Mouse (Mus musculus) lung, adult 2 months (tissue): Measurements from ENCODE around the gene Camk1d. TPM values are rescaled to one million over a fixed set of nuclear protein-coding genes. Genes with fewer than 3 reads are reported as not detected.

ENCODE experiments used
- DNase-seq: peaks from one replicate; pipeline ENCODE4 v3.0.0; 2022
- H3K4me1 ChIP-seq: fragments of 200-500 bp; 2 replicates; pipeline ENCODE4 v1.6.1; 2011; ENCODE audit warnings: low read length; ENCODE audit not compliant: control insufficient read depth, insufficient read depth
- H3K4me3 ChIP-seq: fragments of 200-500 bp; replicated peaks from 2 replicates; pipeline ENCODE3; 2011; ENCODE audit warnings: low read depth, mild to moderate bottlenecking, control low read depth, low read length; ENCODE audit errors: extremely low read depth
- CTCF ChIP-seq: fragments of 200-500 bp; IDR thresholded peaks from 2 replicates; pipeline ENCODE4 v1.5.1; 2011; ENCODE audit warnings: mild to moderate bottlenecking, low read length, control low read depth; ENCODE audit not compliant: insufficient read depth
- POLR2A ChIP-seq: fragments of 200-500 bp; IDR thresholded peaks from 2 replicates; pipeline ENCODE4 v1.6.1; 2011; ENCODE audit warnings: low read depth, mild to moderate bottlenecking, control low read depth, low read length, borderline replicate concordance; ENCODE audit errors: extremely low read depth
- WGBS: fragments of 180-500 bp; shearing (Covaris S2); methylation state at CpG from one replicate; pipeline ENCODE4 v1.1.7; 2018; 5-methylcytosine and 5-hydroxymethylcytosine counted together
- polyA plus RNA-seq: library from polyadenylated mRNA; depleted of rRNA; stranded (reverse); fragments of >200 nt; gene quantifications from 2 replicates; pipeline ENCODE4 v1.2.3, GENCODE M21; 2012

The Camk1d gene
- polyA plus RNA-seq, 1 experiment: 3.8 TPM

DNA sequence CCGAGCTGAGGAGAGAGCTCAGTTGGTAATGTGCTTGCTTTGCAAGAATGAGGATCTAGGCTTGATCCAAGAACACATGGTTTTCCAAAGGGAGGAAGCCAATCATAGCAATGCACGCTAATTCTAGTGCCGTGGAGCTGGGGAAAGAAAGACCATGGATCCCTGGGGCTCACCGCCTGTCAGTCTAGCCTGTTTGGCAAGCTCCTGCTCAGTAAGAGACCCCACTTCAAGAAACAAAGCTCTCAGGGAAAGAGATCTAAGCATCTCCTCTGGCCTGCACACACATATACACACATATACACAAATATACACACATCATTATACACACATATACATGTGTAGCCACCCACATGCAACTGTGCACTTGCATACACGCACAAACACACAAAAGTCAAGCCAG is 65.1 kb downstream of the Camk1d start:
- DNase-seq: no peak
- Histone ChIP-seq H3K4me3 (no peak overlapping the region), H3K4me1 (no peaks in the 10 kb centered on the region)
- TF ChIP-seq CTCF (no peak), POLR2A (no peak)
- WGBS: 73% methylated on average over 5 of the region's 5 CpGs

DNA sequence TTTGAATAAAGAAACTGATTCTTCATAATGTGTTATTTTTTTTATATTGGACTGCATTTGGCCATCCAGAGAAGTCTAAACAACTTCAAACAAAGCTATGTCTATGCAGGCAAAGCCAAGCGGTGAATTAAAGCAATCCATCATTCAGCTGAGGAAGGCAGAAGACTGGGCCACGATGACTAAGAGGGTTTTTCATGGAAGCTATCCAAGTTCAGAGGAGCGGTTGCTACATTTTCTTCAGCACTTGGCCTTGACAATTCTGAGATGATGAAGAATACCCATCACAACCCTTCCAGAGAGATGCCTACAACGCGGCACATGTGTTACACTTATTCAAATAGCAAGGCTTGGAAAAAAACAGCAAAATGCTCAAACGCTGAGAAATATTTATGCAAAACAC is 65.6 kb downstream of the Camk1d start:
- TF ChIP-seq POLR2A (no peak), CTCF (no peak)
- Histone ChIP-seq H3K4me3 (no peak overlapping the region), H3K4me1 (no peaks in the 10 kb centered on the region)
- no peak for DNase-seq
- WGBS: 50% methylated on average over 6 of the region's 6 CpGs

DNA sequence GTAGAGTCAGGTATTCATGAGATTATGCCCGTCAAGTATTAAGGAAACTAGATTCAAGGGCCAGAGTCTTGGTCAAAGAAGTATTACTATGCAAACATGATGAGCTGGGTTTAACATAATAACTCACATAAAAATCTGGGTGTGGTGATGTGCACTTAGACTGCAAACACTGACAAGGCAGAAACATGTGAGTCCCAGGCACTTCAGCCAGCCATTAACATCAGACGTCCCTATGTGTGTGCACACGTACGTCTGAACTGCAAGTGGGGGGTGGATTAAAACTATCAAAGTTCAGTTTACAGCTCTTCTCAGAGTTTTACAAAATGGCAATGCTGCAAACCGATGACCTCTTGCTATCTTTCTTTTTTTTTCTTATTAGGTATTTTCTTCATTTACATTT is 68.0 kb downstream of the Camk1d start:
- no peak for DNase-seq
- Histone ChIP-seq H3K4me3 (no peak overlapping the region), H3K4me1 (no peaks in the 10 kb centered on the region)
- no peak for TF ChIP-seq CTCF
- no peak for TF ChIP-seq POLR2A
- 78% methylated on average over 5 of the region's 5 CpGs for WGBS

DNA sequence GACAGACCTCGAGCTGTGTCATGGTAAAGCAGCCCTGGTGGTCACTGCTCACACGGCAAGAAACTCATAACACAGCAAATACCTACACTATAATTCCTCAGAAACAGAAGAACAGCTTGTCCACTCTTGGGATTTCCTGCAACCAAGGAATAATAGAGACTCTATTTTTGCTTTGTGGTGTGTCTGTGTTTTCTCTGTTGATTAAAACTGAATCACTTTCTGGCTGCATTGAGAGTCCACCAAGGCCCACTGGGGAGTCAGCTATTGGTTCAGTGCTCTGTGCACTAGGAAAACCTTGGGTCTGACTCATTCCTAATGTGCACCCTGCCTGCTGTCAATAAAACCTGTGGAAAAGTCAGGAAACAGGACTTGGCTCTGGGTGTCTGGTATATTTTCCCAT is 68.7 kb downstream of the Camk1d start:
- WGBS: 78% methylated on average over 2 of the region's 2 CpGs
- TF ChIP-seq CTCF (no peak), POLR2A (no peak)
- DNase-seq: no peak
- H3K4me1 ChIP-seq: no peaks in the 10 kb centered on the region
- no peak overlapping the region for H3K4me3 ChIP-seq

- 79% methylated on average over 3 of the region's 3 CpGs for WGBS
- TF ChIP-seq POLR2A: no peak
- no peak for TF ChIP-seq CTCF
- no peaks in the 10 kb centered on the region for H3K4me1 ChIP-seq
- H3K4me3 ChIP-seq: no peak overlapping the region
- no peak for DNase-seq
These were observed 70.4 kb downstream of the Camk1d start for GRCm38 (mm10) chr2:5643937-5644336.

DNA sequence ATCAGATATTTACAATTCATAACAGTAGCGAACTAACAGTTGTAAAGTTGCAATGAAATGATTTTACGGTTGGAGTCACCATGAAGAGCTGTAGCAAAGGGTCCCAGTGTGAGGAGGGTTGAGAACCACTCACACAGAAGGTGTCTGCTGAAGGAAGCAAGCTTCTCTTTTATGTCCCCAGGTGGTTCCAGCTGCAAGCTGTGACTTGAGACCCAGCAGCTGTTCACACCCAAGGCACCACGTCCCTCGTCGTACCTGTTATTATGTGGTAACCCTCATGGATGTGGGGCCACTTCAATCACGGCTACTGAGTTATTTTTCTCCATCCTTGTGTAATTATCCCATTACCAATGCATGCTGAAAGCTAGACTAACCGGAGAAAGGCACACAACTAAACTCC is 71.1 kb downstream of the Camk1d start:
- WGBS: 62% methylated on average over 7 of the region's 7 CpGs

DNA sequence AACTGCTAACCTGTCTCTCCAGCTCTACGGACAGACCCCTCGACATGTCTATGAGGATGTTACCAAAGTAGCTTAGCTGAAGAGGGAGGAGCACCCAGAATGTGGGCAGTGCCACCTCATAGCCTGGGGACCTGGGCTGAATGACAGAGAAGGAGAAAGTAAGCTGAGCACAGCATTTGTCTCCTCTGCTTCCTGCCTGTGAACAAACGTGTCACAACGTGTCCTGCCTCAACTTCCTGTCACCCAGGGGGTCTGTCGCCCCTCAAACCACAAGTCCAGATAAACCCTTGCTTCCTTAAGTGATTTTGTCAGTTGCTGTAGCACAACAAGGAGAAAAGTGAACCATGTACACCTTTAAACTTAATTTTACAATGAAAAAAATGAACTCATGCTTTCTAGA is 71.7 kb downstream of the Camk1d start:
- DNase-seq: no peak
- Histone ChIP-seq H3K4me3 (no peak overlapping the region), H3K4me1 (no peaks in the 10 kb centered on the region)
- WGBS: 31% methylated on average over 5 of the region's 5 CpGs
- TF ChIP-seq POLR2A (no peak), CTCF (no peak)

More for the DNA sequence above, 71.1 kb downstream of the Camk1d start:
- no peak for DNase-seq
- Histone ChIP-seq H3K4me3 (no peak overlapping the region), H3K4me1 (no peaks in the 10 kb centered on the region)
- TF ChIP-seq CTCF (no peak), POLR2A (no peak)

DNA sequence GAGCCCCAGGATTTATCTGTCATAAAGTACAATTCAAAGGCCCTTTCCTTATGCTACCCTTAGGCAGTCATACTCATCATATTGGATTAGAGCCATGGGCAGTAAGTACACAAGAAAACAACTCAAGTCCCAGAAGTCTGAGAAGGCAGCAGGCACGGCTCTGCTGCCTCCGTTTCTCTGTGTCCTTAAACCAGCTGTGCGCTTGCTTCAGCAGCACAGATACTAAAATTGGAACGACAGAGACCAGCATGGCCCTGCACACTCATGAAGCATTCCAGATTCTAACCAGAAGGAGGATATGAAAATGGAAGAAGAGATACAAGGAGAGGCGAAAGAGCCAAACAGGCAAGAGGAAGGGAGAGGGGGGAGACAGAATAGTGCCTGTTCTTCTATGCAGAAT is 72.6 kb downstream of the Camk1d start:
- Histone ChIP-seq H3K4me3 (no peak overlapping the region), H3K4me1 (no peaks in the 10 kb centered on the region)
- DNase-seq: no peak
- TF ChIP-seq CTCF (no peak), POLR2A (no peak)
- WGBS: 61% methylated on average over 5 of the region's 5 CpGs

- no peak overlapping the region for H3K4me3 ChIP-seq
- 89% methylated on average over 5 of the region's 5 CpGs for WGBS
These were observed 73.7 kb downstream of the Camk1d start for GRCm38 (mm10) chr2:5640586-5640985.

GRCm38 (mm10) chr2:5636801-5637742 is 77.2 kb downstream of the Camk1d start:
- 78% methylated on average over 14 of the region's 14 CpGs for WGBS
- DNase-seq: no peak
- Histone ChIP-seq H3K4me3 (no peak overlapping the region), H3K4me1 (no peaks in the 10 kb centered on the region)
- TF ChIP-seq CTCF (no peak), POLR2A (no peak)

More at GRCm38 (mm10) chr2:5640586-5640985, 73.7 kb downstream of the Camk1d start:
- TF ChIP-seq CTCF (no peak), POLR2A (no peak)
- H3K4me1 ChIP-seq: no peaks in the 10 kb centered on the region
- DNase-seq: no peak
